Mouse (Mus musculus) CH12.LX (cell line): ENCODE measurements around the gene Lrrc20. TPM values are rescaled to one million over a fixed set of nuclear protein-coding genes. Genes with fewer than 3 reads are reported as not detected.

Experiments used
- DNase-seq: peaks from one replicate; pipeline ENCODE4 v3.0.0-alpha.2; 2013; ENCODE audit errors: extremely low read depth
- H3K27ac ChIP-seq: 2 replicates; pipeline ENCODE4 v1.5.1; 2012; ENCODE audit warnings: low read depth, mild to moderate bottlenecking, control low read depth, moderate library complexity; ENCODE audit not compliant: insufficient read depth
- H3K27me3 ChIP-seq: replicated peaks from 2 replicates; pipeline ENCODE3; 2012; ENCODE audit warnings: inconsistent platforms
- H3K36me3 ChIP-seq, 2 experiments: replicated peaks in 1 of 2; 2 replicates each; pipeline versions ENCODE3 to v1.6.1; 2012; ENCODE audit warnings: inconsistent platforms in 1 of 2, low read length in 1 of 2, mild to moderate bottlenecking in 1 of 2, mixed read lengths in 1 of 2, moderate library complexity in 1 of 2; ENCODE audit not compliant: control insufficient read depth in 1 of 2, insufficient read depth in 1 of 2
- H3K4me1 ChIP-seq, 2 experiments: 2 replicates each; pipeline ENCODE4 v1.6.1; 2012; ENCODE audit warnings: inconsistent platforms in 1 of 2, moderate library complexity in 1 of 2; ENCODE audit not compliant: insufficient read depth in 2 of 2, control insufficient read depth in 1 of 2
- H3K4me2 ChIP-seq: 2 replicates; pipeline ENCODE4 v1.6.1; 2012; ENCODE audit warnings: low read depth, mild to moderate bottlenecking, control low read depth; ENCODE audit not compliant: poor library complexity, insufficient read depth, severe bottlenecking
- H3K4me3 ChIP-seq, 3 experiments: fragments of 150-350 bp in 1 of 3; sonication (generic) in 1 of 3; replicated peaks in 1 of 3; 2 replicates each; pipeline versions ENCODE3 to v1.5.1; 2011 to 2012; ENCODE audit warnings: low read depth in 2 of 3, low read length in 2 of 3, mild to moderate bottlenecking in 2 of 3, moderate library complexity in 2 of 3, control low read depth in 1 of 3, improper control_type of control experiment in 1 of 3, inconsistent platforms in 1 of 3, mixed read lengths in 1 of 3; ENCODE audit not compliant: poor library complexity in 1 of 3
- H3K79me2 ChIP-seq: replicated peaks from 2 replicates; pipeline ENCODE4 v1.6.1; 2012; ENCODE audit warnings: mild to moderate bottlenecking, moderate library complexity; ENCODE audit not compliant: control insufficient read depth, poor library complexity, insufficient read depth, severe bottlenecking; ENCODE audit errors: extremely low read depth
- H3K9ac ChIP-seq: 2 replicates; pipeline ENCODE4 v1.6.1; 2012; ENCODE audit warnings: low read depth, mild to moderate bottlenecking, control low read depth, moderate library complexity; ENCODE audit not compliant: insufficient read depth
- H3K9me3 ChIP-seq: replicated peaks from 2 replicates; pipeline ENCODE3; 2012; ENCODE audit warnings: low read length, inconsistent platforms, mixed read lengths
- BHLHE40 ChIP-seq: IDR thresholded peaks from 2 replicates; pipeline ENCODE4 v1.6.1; 2011; ENCODE audit warnings: mild to moderate bottlenecking, low read depth, low read length, improper control_type of control experiment
- ELF1 ChIP-seq: IDR thresholded peaks from 2 replicates; pipeline ENCODE4 v1.6.1; 2014; ENCODE audit warnings: low read depth, mild to moderate bottlenecking, inconsistent platforms, low read length, improper control_type of control experiment
- HCFC1 ChIP-seq: IDR thresholded peaks from 2 replicates; pipeline ENCODE4 v1.6.1; 2012; ENCODE audit warnings: low read depth, mild to moderate bottlenecking, inconsistent platforms, low read length, improper control_type of control experiment
- IRF4 ChIP-seq: IDR thresholded peaks from 2 replicates; pipeline ENCODE4 v1.6.1; 2014; ENCODE audit warnings: low read depth, mild to moderate bottlenecking, inconsistent platforms, low read length, improper control_type of control experiment
- JUN ChIP-seq: IDR thresholded peaks from 2 replicates; pipeline ENCODE4 v1.6.1; 2011; ENCODE audit warnings: low read depth, mild to moderate bottlenecking, low read length, improper control_type of control experiment, moderate library complexity; ENCODE audit not compliant: insufficient read depth
- JUND ChIP-seq: conservative IDR thresholded peaks from 2 replicates; pipeline ENCODE4 v1.6.1; 2011; ENCODE audit warnings: low read depth, low read length, improper control_type of control experiment
- MAZ ChIP-seq: IDR thresholded peaks from 2 replicates; pipeline ENCODE4 v1.6.1; 2012; ENCODE audit warnings: low read depth, mild to moderate bottlenecking, inconsistent platforms, low read length, improper control_type of control experiment, moderate library complexity
- PAX5 ChIP-seq: IDR thresholded peaks from 2 replicates; pipeline ENCODE4 v1.6.1; 2012; ENCODE audit warnings: low read length, inconsistent platforms, mixed read lengths
- POLR2AphosphoS2 ChIP-seq: IDR thresholded peaks from 2 replicates; pipeline ENCODE4 v1.6.1; 2011; ENCODE audit warnings: low read depth, low read length, improper control_type of control experiment
- RAD21 ChIP-seq: IDR thresholded peaks from 2 replicates; pipeline ENCODE4 v1.6.1; 2011; ENCODE audit warnings: low read depth, mild to moderate bottlenecking, low read length, improper control_type of control experiment, moderate library complexity
- RCOR1 ChIP-seq: conservative IDR thresholded peaks from 2 replicates; pipeline ENCODE4 v1.6.1; 2012; ENCODE audit warnings: low read depth, mild to moderate bottlenecking, inconsistent platforms, low read length, improper control_type of control experiment
- SMC3 ChIP-seq: IDR thresholded peaks from 2 replicates; pipeline ENCODE4 v1.6.1; 2011; ENCODE audit warnings: low read depth, low read length, improper control_type of control experiment
- USF2 ChIP-seq: conservative IDR thresholded peaks from 2 replicates; pipeline ENCODE4 v1.6.1; 2011; ENCODE audit warnings: low read depth, low read length, improper control_type of control experiment
- ZC3H11A ChIP-seq: IDR thresholded peaks from 2 replicates; pipeline ENCODE4 v1.6.1; 2012; ENCODE audit warnings: low read depth, mild to moderate bottlenecking, inconsistent platforms, low read length, improper control_type of control experiment
- ZKSCAN1 ChIP-seq: IDR thresholded peaks from 2 replicates; pipeline ENCODE4 v1.6.1; 2012; ENCODE audit warnings: low read depth, inconsistent platforms, low read length, improper control_type of control experiment, borderline replicate concordance
- dilution Hi-C: fragments of 300-500 bp; cut with MboI; formaldehyde crosslinking; loops from 2 replicates; pipeline ENCODE4 v1.14.3; 2020; ENCODE audit warnings: low sequenced_read_pairs; ENCODE audit not compliant: extremely low pct_unique_long_range_greater_than_20kb, extremely low pct_ligation_motif_present
- in situ Hi-C: fragments of 300-500 bp; cut with MboI; formaldehyde crosslinking; loops from 3 replicates; pipeline ENCODE4 v1.14.3; 2019; ENCODE audit warnings: low sequenced_read_pairs, low pct_ligation_motif_present, low pct_unique_long_range_greater_than_20kb, mixed read lengths
- polyA plus RNA-seq: library from polyadenylated mRNA; unstranded; fragments of >175 nt; gene quantifications from 2 replicates; pipeline ENCODE4 v1.2.1, GENCODE M21; 2012; ENCODE audit warnings: low read depth; ENCODE audit not compliant: insufficient read length
- total RNA-seq, 2 experiments: library from RNA; depleted of rRNA; stranded (reverse); fragments of 300-350 nt in 1 of 2; fragments of >200 nt in 1 of 2; gene quantifications; 2 replicates each; pipeline ENCODE4 v1.2.3; 2012 to 2014

Gene Lrrc20
- total and polyA plus RNA-seq, 3 experiments, result 8.0 to 13.7 (median 9.9) TPM

DNA sequence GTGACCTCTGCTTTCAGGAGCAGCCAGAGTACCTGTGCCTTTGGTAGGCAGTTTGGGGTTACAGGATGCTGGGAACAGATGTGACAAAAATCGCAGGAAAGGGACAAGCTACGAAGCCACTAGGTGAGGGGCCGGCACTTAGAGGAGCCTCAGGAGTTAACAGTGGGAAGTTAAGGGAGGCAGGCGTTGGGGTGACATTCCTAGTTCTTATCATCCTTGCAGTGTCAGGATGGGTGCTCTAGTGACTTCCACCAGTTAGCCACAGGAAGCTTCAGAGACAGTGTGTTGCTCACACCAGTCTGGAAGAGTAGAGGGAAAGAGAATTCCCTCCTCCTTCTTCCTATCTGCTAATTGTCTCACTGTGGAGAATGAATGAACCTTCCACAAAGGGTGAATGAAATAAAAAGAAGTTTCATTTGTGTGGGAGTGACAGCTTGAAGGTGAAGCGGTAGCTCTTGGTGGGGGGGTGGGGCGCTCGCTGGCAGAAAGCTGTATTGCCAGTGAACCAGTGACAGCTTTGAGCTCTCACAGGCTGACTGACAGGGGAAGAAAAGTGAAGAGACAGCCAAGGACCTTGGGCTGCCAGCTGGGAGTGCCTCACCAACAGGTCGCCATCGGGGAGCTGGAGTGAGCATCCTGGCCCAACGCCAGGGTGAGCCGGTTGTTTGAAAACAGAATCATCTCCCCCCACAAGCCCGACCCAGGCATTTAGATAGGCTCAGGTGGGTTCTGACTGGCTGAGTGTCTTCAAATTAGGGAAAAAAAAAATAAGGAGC, 41.9 kb downstream of the Lrrc20 start:
- no peak overlapping the region for H3K4me3 ChIP-seq
- TF ChIP-seq ZKSCAN1, result no peak
- TF ChIP-seq USF2, result no peak
- no peak for TF ChIP-seq JUND
- no peak for TF ChIP-seq RCOR1
- TF ChIP-seq IRF4, result no peak
- no peak for TF ChIP-seq POLR2AphosphoS2
- no peak for TF ChIP-seq ELF1
- no peak for TF ChIP-seq JUN
- TF ChIP-seq MAZ, result no peak
- no peak for TF ChIP-seq ZC3H11A
- TF ChIP-seq BHLHE40, result no peak
- TF ChIP-seq SMC3, result no peak
- no peak for TF ChIP-seq RAD21
- no peak for TF ChIP-seq PAX5
- no peak overlapping the region for H3K9ac ChIP-seq
- H3K9me3 ChIP-seq, result peaks cover 12% of the 10 kb centered on the region
- in situ Hi-C loops, result no loop called here
- H3K27ac ChIP-seq, result no peak overlapping the region
- H3K79me2 ChIP-seq, result no peaks in the 10 kb centered on the region
- H3K4me1 ChIP-seq, result peaks cover 0 to 6% of the 10 kb centered on the region in 2 experiments; a peak in 2 of 4 replicates
- H3K36me3 ChIP-seq, result peaks cover 0 to 20% of the 10 kb centered on the region in 2 experiments
- H3K27me3 ChIP-seq, result no peaks in the 10 kb centered on the region
- dilution Hi-C loops, result no loop called here
- no peak overlapping the region for H3K4me2 ChIP-seq
- DNase-seq, result no peak

DNA sequence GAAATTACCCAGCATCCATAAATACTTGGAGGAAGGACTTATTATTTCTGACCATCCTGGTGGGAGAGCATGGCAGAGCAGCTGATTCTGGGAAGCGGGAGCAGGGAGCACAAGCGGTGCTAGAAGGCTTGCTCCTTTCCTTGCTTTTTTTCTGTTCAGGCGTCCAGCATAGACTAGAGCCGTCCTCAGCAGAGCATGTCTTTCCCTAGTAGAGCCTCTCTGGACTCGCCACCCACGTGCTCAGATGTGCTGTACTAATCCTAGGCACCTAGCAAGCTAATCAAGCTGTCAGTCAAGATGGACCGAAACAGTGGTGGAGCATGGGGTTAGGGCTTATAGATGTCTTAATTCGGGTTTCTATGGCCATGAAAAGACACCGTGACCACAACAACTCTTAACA, 42.7 kb downstream of the Lrrc20 start:
- H3K9me3 ChIP-seq, result peaks cover 12% of the 10 kb centered on the region
- no peak for DNase-seq
- H3K4me1 ChIP-seq, result peaks cover 0 to 6% of the 10 kb centered on the region in 2 experiments; a peak in 2 of 4 replicates
- H3K79me2 ChIP-seq, result no peaks in the 10 kb centered on the region
- H3K36me3 ChIP-seq, result peaks cover 0 to 14% of the 10 kb centered on the region in 2 experiments
- no peak overlapping the region for H3K4me2 ChIP-seq
- in situ Hi-C loops, result no loop called here
- H3K9ac ChIP-seq, result no peak overlapping the region
- no peak overlapping the region for H3K4me3 ChIP-seq
- no peaks in the 10 kb centered on the region for H3K27me3 ChIP-seq
- H3K27ac ChIP-seq, result no peak overlapping the region
- TF ChIP-seq BHLHE40 (no peak), POLR2AphosphoS2 (no peak), HCFC1 (no peak), PAX5 (no peak)
- dilution Hi-C loops, result no loop called here
